Mouse (Mus musculus): ENCODE measurements at regions not wholly inside any gene's neighbourhood (a gene's known extent, or its start where the extent isn't known, plus 50 kb on each side); places are given as distances from the start of the nearest gene placed in this dataset.

DNA sequence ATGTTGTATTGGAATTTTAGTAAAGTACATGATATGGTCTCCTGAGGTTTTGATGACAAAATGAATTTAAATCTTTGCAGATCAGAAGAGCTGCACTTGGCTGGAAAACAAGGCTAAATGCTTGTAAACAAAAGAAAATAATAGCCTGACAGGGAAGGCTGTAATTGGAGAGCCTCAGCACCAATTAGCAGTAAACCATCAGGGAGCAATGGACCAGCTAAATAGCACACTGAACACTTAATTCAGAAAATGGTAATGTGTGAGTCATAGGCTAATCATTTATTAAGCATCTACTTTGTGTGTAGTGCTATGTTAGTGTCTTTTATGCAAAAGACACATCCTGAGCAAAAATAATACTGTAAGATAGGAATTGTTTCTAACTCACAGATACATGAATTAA, 152.0 kb upstream of the Tbx18 start:
- no peaks in the 10 kb centered on the region for H3K27me3 ChIP-seq
- no peaks in the 10 kb centered on the region for H3K9me3 ChIP-seq (replicated peaks)
- no peaks in the 10 kb centered on the region for H3K36me3 ChIP-seq
- no peak overlapping the region for H3K9ac ChIP-seq
- no peak overlapping the region for H3K4me3 ChIP-seq (replicated peaks)
- no peak for DNase-seq
- H3K27ac ChIP-seq, result no peak overlapping the region
- H3K4me1 ChIP-seq (replicated peaks), result no peaks in the 10 kb centered on the region
- H3K4me2 ChIP-seq, result no peak overlapping the region
- ATAC-seq (ENCODE audit: low read depth), result no peak

GRCm38 (mm10) chr9:87894051-87894450, 163.0 kb upstream of the Tbx18 start:
- H3K9ac ChIP-seq, result no peak overlapping the region
- H3K4me1 ChIP-seq (replicated peaks), result no peaks in the 10 kb centered on the region
- no peaks in the 10 kb centered on the region for H3K9me3 ChIP-seq (replicated peaks)
- no peak overlapping the region for H3K4me2 ChIP-seq
- no peak overlapping the region for H3K4me3 ChIP-seq (replicated peaks)
- WGBS (ENCODE audit: insufficient replicate concordance), result 29% methylated on average over 4 of the region's 4 CpGs
- no peak for DNase-seq
- no peaks in the 10 kb centered on the region for H3K27me3 ChIP-seq
- no peak for ATAC-seq (ENCODE audit: low read depth)
- no peaks in the 10 kb centered on the region for H3K36me3 ChIP-seq
- H3K27ac ChIP-seq, result no peak overlapping the region

DNA sequence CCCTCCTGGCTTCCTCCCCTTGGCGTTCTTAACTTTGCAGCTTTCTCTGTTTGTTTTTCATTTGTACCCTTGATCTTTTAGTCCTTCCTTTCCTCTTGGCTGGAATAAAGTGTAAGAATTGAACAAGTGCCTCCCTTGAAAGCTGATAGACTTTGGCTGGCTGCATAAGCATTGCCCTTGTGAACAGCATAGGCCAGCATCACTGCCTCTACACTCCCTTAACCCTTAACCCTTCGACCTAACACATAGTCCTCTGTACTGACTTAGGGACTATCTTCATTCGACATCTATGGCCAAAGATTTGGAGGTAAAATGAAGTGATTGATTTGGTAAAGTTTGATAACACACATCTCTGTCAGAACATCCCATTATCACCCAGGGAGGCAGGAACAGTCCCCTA, 163.5 kb upstream of the Tbx18 start:
- H3K36me3 ChIP-seq, result no peaks in the 10 kb centered on the region
- H3K4me1 ChIP-seq (replicated peaks), result no peaks in the 10 kb centered on the region
- DNase-seq (no peak), ATAC-seq (ENCODE audit: low read depth) (no peak)
- H3K4me3 ChIP-seq (replicated peaks), result no peak overlapping the region
- H3K9ac ChIP-seq, result no peak overlapping the region
- no peaks in the 10 kb centered on the region for H3K27me3 ChIP-seq
- no peak overlapping the region for H3K27ac ChIP-seq
- H3K4me2 ChIP-seq, result no peak overlapping the region
- WGBS (ENCODE audit: insufficient replicate concordance), result 48% methylated on average over 3 of the region's 3 CpGs
- H3K9me3 ChIP-seq (replicated peaks), result no peaks in the 10 kb centered on the region

GRCm38 (mm10) chr9:87895526-87895925, 164.5 kb upstream of the Tbx18 start:
- H3K9ac ChIP-seq, result no peak overlapping the region
- WGBS (ENCODE audit: insufficient replicate concordance), result 41% methylated on average over 4 of the region's 4 CpGs
- H3K4me2 ChIP-seq, result no peak overlapping the region
- ATAC-seq (ENCODE audit: low read depth) (no peak), DNase-seq (no peak)
- no peaks in the 10 kb centered on the region for H3K36me3 ChIP-seq
- no peaks in the 10 kb centered on the region for H3K27me3 ChIP-seq
- H3K27ac ChIP-seq, result no peak overlapping the region
- H3K4me1 ChIP-seq (replicated peaks), result no peaks in the 10 kb centered on the region
- H3K9me3 ChIP-seq (replicated peaks), result no peaks in the 10 kb centered on the region
- no peak overlapping the region for H3K4me3 ChIP-seq (replicated peaks)

DNA sequence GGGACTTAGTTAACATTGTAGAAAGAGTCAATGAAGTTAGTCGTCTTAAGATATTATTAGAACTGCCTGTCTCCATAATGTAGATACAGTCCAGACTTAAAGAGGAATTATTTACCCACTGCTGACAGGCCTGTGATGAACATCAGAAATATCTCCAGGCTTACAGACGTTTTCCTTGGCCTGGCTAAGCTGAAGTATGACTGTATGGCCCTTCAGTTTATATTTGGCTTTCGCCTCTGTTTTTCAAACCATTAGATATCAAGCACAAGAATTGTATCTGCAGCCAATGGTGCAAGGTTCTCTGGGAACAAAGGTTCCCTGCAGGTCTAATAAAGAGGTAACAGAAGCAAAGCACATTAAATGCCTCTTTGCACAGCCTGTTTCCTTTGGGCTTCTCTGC, 166.3 kb upstream of the Tbx18 start:
- Histone ChIP-seq H3K9ac (no peak overlapping the region), H3K36me3 (no peaks in the 10 kb centered on the region), H3K9me3 (replicated peaks) (no peaks in the 10 kb centered on the region), H3K4me3 (replicated peaks) (no peak overlapping the region), H3K27ac (no peak overlapping the region), H3K4me1 (replicated peaks) (no peaks in the 10 kb centered on the region), H3K4me2 (no peak overlapping the region), H3K27me3 (no peaks in the 10 kb centered on the region)
- no peak for ATAC-seq (ENCODE audit: low read depth)
- WGBS (ENCODE audit: insufficient replicate concordance), result 38% methylated on average over 3 of the region's 3 CpGs
- no peak for DNase-seq

DNA sequence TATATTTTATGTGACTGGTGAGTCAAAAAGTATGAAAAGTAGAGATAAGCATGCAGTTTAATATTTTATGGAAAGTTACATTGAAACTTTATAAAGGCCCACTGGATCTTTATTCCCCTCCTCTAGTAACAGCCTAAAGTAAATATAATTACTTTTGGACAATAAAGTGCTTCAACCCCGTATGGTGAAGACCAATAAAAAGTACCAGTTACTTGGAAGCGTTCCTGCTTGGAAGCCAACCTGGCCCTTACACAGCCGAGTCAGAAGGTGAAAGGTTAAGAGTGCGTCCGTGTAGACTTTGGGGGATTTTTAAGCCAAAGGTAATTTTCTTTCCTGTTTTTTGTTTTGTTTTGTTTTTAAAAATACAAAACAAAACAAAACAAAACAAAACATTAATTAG, 168.3 kb upstream of the Tbx18 start:
- no peak for DNase-seq
- no peak for ATAC-seq (ENCODE audit: low read depth)
- Histone ChIP-seq H3K4me1 (replicated peaks) (no peaks in the 10 kb centered on the region), H3K9me3 (replicated peaks) (0 out of 2 replicates have a peak, but pooled peaks cover 3% of the 10 kb centered on the region), H3K27me3 (no peaks in the 10 kb centered on the region), H3K4me2 (no peak overlapping the region), H3K36me3 (no peaks in the 10 kb centered on the region), H3K4me3 (replicated peaks) (no peak overlapping the region), H3K27ac (no peak overlapping the region), H3K9ac (no peak overlapping the region)
- 76% methylated on average over 5 of the region's 5 CpGs for WGBS (ENCODE audit: insufficient replicate concordance)

- no peaks in the 10 kb centered on the region for H3K27me3 ChIP-seq
- 0 out of 2 replicates have a peak, but pooled peaks cover 3% of the 10 kb centered on the region for H3K9me3 ChIP-seq (replicated peaks)
- H3K9ac ChIP-seq, result no peak overlapping the region
- DNase-seq (no peak), ATAC-seq (ENCODE audit: low read depth) (no peak)
- no peaks in the 10 kb centered on the region for H3K4me1 ChIP-seq (replicated peaks)
- H3K4me2 ChIP-seq, result no peak overlapping the region
- H3K4me3 ChIP-seq (replicated peaks), result no peak overlapping the region
- no peaks in the 10 kb centered on the region for H3K36me3 ChIP-seq
- 74% methylated on average over 7 of the region's 7 CpGs for WGBS (ENCODE audit: insufficient replicate concordance)
- H3K27ac ChIP-seq, result no peak overlapping the region
Observed at GRCm38 (mm10) chr9:87899800-87900199, 168.7 kb upstream of the Tbx18 start.

DNA sequence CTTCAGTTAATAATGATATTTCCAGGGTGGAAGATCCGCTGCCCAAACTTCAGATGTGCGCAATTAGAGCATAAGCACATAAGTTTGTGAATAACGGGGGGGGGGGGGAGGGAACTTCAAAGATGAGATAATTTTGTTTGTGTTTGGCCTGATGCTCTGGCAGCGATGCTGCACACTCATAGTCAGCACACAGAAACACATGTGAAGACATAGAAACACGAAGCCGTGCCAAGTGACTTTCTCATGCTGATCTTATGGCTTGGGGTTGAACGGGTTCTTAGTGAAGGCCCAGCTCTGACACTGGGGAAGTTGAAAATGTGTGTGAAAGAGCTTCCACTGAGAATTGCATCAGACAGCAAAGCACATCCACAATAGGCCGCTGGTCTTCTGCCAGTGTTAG, 190.2 kb upstream of the Tbx18 start:
- Histone ChIP-seq H3K9ac (no peak overlapping the region), H3K36me3 (no peaks in the 10 kb centered on the region), H3K4me2 (no peak overlapping the region), H3K4me1 (replicated peaks) (no peaks in the 10 kb centered on the region), H3K9me3 (replicated peaks) (no peaks in the 10 kb centered on the region), H3K27me3 (no peaks in the 10 kb centered on the region), H3K4me3 (replicated peaks) (no peak overlapping the region), H3K27ac (no peak overlapping the region)
- no peak for DNase-seq
- no peak for ATAC-seq (ENCODE audit: low read depth)
- WGBS (ENCODE audit: insufficient replicate concordance), result 72% methylated on average over 8 of the region's 8 CpGs

GRCm38 (mm10) chr9:87925151-87925550, 194.1 kb upstream of the Tbx18 start:
- 73% methylated on average over 4 of the region's 4 CpGs for WGBS (ENCODE audit: insufficient replicate concordance)
- ATAC-seq (ENCODE audit: low read depth), result no peak
- H3K9ac ChIP-seq, result no peak overlapping the region
- H3K27ac ChIP-seq, result no peak overlapping the region
- no peak for DNase-seq
- no peaks in the 10 kb centered on the region for H3K27me3 ChIP-seq
- no peaks in the 10 kb centered on the region for H3K36me3 ChIP-seq
- H3K4me1 ChIP-seq (replicated peaks), result no peaks in the 10 kb centered on the region
- no peak overlapping the region for H3K4me2 ChIP-seq
- no peak overlapping the region for H3K4me3 ChIP-seq (replicated peaks)
- no peaks in the 10 kb centered on the region for H3K9me3 ChIP-seq (replicated peaks)

- Histone ChIP-seq H3K4me2 (no peak overlapping the region), H3K9me3 (replicated peaks) (no peaks in the 10 kb centered on the region; the same call in 1 of the 2 replicates), H3K36me3 (no peaks in the 10 kb centered on the region), H3K27me3 (no peaks in the 10 kb centered on the region), H3K27ac (no peak overlapping the region), H3K9ac (no peak overlapping the region), H3K4me1 (replicated peaks) (no peaks in the 10 kb centered on the region), H3K4me3 (replicated peaks) (no peak overlapping the region)
- DNase-seq (no peak), ATAC-seq (ENCODE audit: low read depth) (no peak)
- 61% methylated on average over 5 of the region's 5 CpGs for WGBS (ENCODE audit: insufficient replicate concordance)
Observed at GRCm38 (mm10) chr9:87933230-87933629, 202.2 kb upstream of the Tbx18 start.

- H3K4me1 ChIP-seq (replicated peaks), result no peaks in the 10 kb centered on the region
- H3K4me2 ChIP-seq, result no peak overlapping the region
- H3K27ac ChIP-seq, result no peak overlapping the region
- no peaks in the 10 kb centered on the region for H3K27me3 ChIP-seq
- DNase-seq (no peak), ATAC-seq (ENCODE audit: low read depth) (no peak)
- H3K9me3 ChIP-seq (replicated peaks), result 0 out of 2 replicates have a peak, but pooled peaks cover 9% of the 10 kb centered on the region
- no peak overlapping the region for H3K9ac ChIP-seq
- H3K4me3 ChIP-seq (replicated peaks), result no peak overlapping the region
- H3K36me3 ChIP-seq, result no peaks in the 10 kb centered on the region
- 90% methylated on average over 2 of the region's 2 CpGs for WGBS (ENCODE audit: insufficient replicate concordance)
Observed at GRCm38 (mm10) chr9:87952426-87952825, 221.4 kb upstream of the Tbx18 start.

DNA sequence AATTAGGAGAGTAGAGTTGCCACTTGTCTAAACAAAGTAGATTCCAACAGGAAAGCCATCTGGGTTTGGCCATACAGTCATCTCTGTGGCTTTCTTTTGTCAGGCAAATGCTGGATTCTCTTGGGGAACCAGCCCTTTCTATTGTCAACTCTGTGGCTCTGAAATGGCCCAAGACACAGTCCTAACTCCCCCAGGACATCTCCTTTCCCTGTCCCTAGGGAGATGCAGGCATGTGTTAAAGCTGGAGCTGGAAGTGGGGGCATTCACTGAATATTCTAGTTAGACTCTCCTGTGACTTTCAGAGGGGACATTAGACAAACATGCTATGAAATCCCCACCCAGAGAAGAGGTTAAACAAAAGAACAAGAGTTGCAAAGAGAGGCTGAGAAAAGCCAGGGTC, 223.9 kb upstream of the Tbx18 start:
- H3K4me2 ChIP-seq, result no peak overlapping the region
- no peaks in the 10 kb centered on the region for H3K27me3 ChIP-seq
- no peak overlapping the region for H3K4me3 ChIP-seq (replicated peaks)

GRCm38 (mm10) chr9:87961796-87962195, 230.7 kb upstream of the Tbx18 start:
- Histone ChIP-seq H3K4me3 (replicated peaks) (no peak overlapping the region), H3K27me3 (no peaks in the 10 kb centered on the region), H3K27ac (no peak overlapping the region), H3K4me1 (replicated peaks) (no peaks in the 10 kb centered on the region), H3K9ac (no peak overlapping the region), H3K9me3 (replicated peaks) (no peaks in the 10 kb centered on the region; the same call in 1 of the 2 replicates), H3K4me2 (no peak overlapping the region), H3K36me3 (no peaks in the 10 kb centered on the region)
- no peak for DNase-seq
- ATAC-seq (ENCODE audit: low read depth), result no peak
- 53% methylated on average over 4 of the region's 4 CpGs for WGBS (ENCODE audit: insufficient replicate concordance)

More for the DNA sequence above, 223.9 kb upstream of the Tbx18 start:
- 0 out of 2 replicates have a peak, but pooled peaks cover 9% of the 10 kb centered on the region for H3K9me3 ChIP-seq (replicated peaks)
- DNase-seq (no peak), ATAC-seq (ENCODE audit: low read depth) (no peak)
- H3K9ac ChIP-seq, result no peak overlapping the region
- no peaks in the 10 kb centered on the region for H3K4me1 ChIP-seq (replicated peaks)
- no peaks in the 10 kb centered on the region for H3K36me3 ChIP-seq
- H3K27ac ChIP-seq, result no peak overlapping the region
